Mouse (Mus musculus) subcutaneous adipose tissue, adult 2 months (tissue): ENCODE results near the gene Adamtsl4. TPM values are rescaled to one million over a fixed set of nuclear protein-coding genes. Genes with fewer than 3 reads are reported as not detected.

Source experiments
- polyA plus RNA-seq: library from polyadenylated mRNA; depleted of rRNA; stranded (reverse); fragments of >200 nt; gene quantifications from 2 replicates; pipeline ENCODE4 v1.2.3, GENCODE M21; 2012; ENCODE audit warnings: low replicate concordance; rRNA removed

Gene Adamtsl4
- 21.6 and 36.6 TPM in 2 replicates for polyA plus RNA-seq

DNA sequence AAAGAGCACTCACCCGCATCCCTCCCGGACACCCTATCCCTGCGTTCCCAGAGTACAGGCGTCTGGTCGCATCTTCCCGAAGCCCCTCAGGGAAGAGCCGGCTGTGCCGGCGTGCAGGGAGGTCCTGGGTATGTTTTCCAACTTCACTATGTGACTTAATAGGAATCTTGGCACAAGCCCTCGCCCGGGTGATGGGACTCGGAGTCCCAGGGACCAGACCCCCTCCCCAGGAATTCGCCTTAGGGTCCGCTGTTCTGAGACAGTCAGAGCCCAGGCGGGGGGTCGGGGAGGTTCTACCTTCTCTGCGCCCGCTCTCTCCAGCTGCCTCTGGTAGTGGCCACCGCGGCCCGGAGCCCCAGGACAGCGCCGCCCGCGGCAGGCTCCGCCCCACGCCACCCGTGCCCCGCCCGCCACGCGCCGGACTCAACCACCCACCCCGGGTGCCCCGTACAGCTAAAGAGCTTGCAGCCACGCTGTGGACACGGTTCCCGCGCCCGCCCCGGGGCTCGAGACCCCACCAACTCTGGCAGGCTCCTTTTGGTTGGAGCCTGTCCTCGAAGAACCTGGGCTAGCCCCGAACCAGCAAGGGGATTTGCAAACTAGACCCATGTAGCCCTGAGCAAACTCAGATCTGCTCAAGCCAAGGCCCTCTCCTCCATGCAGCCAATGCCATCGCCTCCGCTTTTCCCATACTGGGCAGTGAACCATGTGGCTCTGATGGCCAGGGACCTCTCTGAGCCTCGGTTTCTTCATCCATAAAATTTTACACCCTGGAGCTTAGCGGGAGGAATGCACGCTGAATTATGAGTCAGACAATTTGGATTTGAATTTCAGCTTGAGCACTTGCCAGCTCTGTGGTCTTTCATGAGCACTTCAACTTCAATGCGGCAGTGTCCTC lies at the start of gene Adamtsl4:
Adamtsl4 (minus strand) TSS at position 394 of the 898 bp plus-strand sequence.

DNA sequence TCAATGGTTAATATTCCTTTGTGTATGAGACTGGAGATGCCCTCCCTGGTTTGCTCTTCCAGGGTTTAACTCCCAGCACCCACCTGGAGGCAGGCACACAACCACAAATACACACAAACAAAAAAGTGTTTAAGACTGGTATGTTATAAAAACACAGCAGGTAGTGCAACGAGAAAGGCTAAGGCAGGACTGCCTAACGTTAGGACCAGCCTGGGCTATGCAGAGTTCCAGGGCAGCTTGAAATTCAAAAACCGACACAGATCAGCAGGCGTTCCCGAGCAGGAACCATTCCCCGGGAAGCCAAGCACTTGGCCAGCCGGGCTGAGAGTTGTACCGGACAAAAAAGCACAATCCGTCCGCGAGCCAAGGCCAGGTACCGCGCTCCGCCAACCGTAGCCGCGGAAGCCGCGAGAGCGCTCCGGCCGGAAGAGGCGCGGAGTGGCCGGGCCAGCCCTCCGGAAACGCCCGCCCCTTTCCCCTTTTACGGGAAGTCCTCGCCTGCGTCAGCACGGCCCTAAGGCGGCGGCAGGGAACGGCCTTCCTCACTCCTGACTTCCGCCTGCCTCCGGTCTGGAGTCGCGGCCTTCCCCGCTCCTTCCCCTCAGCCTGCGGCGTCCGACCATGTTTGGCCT lies 29.4 kb downstream of the Adamtsl4 start, which contains the start of gene Mcl1:
Mcl1 (plus strand) TSS at position 553 of the 632 bp plus-strand sequence.

Other genes starting within 250 kb of the Adamtsl4 start
- 18.7 and 41.3 TPM in 2 replicates for gene Ctsk, start 188.7 kb downstream of the Adamtsl4 start, polyA plus RNA-seq
- gene Ctss, start 161.1 kb downstream of the Adamtsl4 start, polyA plus RNA-seq: 26.9 and 63.6 TPM in 2 replicates
- not detected in 2 replicates for gene Hormad1, start 128.2 kb downstream of the Adamtsl4 start, polyA plus RNA-seq
- gene Golph3l, start 99.0 kb downstream of the Adamtsl4 start, polyA plus RNA-seq: 8.7 and 12.1 TPM in 2 replicates
- 12.2 and 18.1 TPM in 2 replicates for gene Ensa, start 62.9 kb downstream of the Adamtsl4 start, polyA plus RNA-seq
- 33.3 and 71.8 TPM in 2 replicates for gene Mcl1, start 29.1 kb downstream of the Adamtsl4 start, polyA plus RNA-seq
- gene Ecm1, start 51.7 kb upstream of the Adamtsl4 start, polyA plus RNA-seq: 371 and 414 TPM in 2 replicates
- 30.9 and 43.4 TPM in 2 replicates for gene Tars2, start 72.3 kb upstream of the Adamtsl4 start, polyA plus RNA-seq
- 13.0 and 20.9 TPM in 2 replicates for gene Rprd2, start 130.9 kb upstream of the Adamtsl4 start, polyA plus RNA-seq
- 11.2 and 18.3 TPM in 2 replicates for gene Prpf3, start 168.0 kb upstream of the Adamtsl4 start, polyA plus RNA-seq
- 99.3 and 137 TPM in 2 replicates for gene Mrps21, start 183.6 kb upstream of the Adamtsl4 start, polyA plus RNA-seq
- gene Ciart, start 194.3 kb upstream of the Adamtsl4 start, polyA plus RNA-seq: 3.8 and 5.0 TPM in 2 replicates
- gene BC028528, start 204.1 kb upstream of the Adamtsl4 start, polyA plus RNA-seq: 14.4 and 27.4 TPM in 2 replicates
- 111 and 138 TPM in 2 replicates for gene Aph1a, start 206.1 kb upstream of the Adamtsl4 start, polyA plus RNA-seq
- gene Car14, start 216.8 kb upstream of the Adamtsl4 start, polyA plus RNA-seq: 0.75 and 2.7 TPM in 2 replicates
- 9.5 and 23.5 TPM in 2 replicates for gene Anp32e, start 241.3 kb upstream of the Adamtsl4 start, polyA plus RNA-seq